Mouse (Mus musculus) small intestine, adult 10 weeks (tissue): ENCODE data around the gene Hnrnph3. TPM values are rescaled to one million over a fixed set of nuclear protein-coding genes. Genes with fewer than 3 reads are reported as not detected.

Source experiments
- polyA plus RNA-seq: library from polyadenylated mRNA; stranded (reverse); fragments of 350-450 nt; fragmentation: Illumina TruSeq; extraction: RNeasy Lipid Tissue Mini Kit (QIAGEN cat#74804); gene quantifications from one replicate; pipeline ENCODE4 v1.2.3, GENCODE M21; 2014; ENCODE audit warnings: low replicate concordance

Gene Hnrnph3
- 86.6 TPM for polyA plus RNA-seq

GRCm38 (mm10) chr10:63023749-63024579 is at the start of gene Hnrnph3, which contains the start of gene Pbld2:
Gene Hnrnph3, minus strand, starts transcription at chr10:63024217.
Gene Pbld2, plus strand, starts transcription at chr10:63024315.

DNA sequence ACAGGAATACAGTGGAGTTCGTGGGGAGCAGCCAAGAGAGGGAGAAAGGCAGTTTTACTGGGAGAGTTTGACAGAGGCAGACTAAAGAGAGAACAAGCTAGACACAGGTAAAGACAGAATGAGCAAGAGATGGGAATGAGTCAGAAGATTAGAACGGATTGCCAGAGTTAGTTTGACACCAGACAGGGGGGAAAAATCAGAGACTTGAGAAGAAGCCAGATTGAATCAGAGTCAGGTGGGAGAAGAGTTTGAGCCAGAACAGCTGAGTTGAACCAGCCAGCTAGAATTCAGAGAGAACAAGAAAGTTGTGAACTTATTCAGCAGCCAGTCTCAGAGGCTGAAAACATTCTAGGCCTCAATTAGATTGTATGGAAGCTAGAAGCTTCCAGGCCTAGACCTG is 35.8 kb upstream of the Hnrnph3 start, which contains the start of gene Pbld1:
TSS of gene Pbld1 (plus strand) at position 301 of the 400 bp plus-strand sequence.

GRCm38 (mm10) chr10:62980039-62980954 is 43.7 kb downstream of the Hnrnph3 start, which contains the start of gene Rufy2:
Gene Rufy2, plus strand, starts transcription at chr10:62980223.

Other genes starting within 250 kb of the Hnrnph3 start
- 192 TPM for gene Ccar1, start 231.9 kb downstream of the Hnrnph3 start, polyA plus RNA-seq
- gene Tet1, start 115.2 kb downstream of the Hnrnph3 start, polyA plus RNA-seq = 0.82 TPM
- gene Slc25a16, start 103.6 kb downstream of the Hnrnph3 start, polyA plus RNA-seq = 39.1 TPM
- gene Dna2, start 77.2 kb downstream of the Hnrnph3 start, polyA plus RNA-seq = 19.3 TPM
- 19.3 TPM for gene Rufy2, start 44.0 kb downstream of the Hnrnph3 start, polyA plus RNA-seq
- gene Pbld2, start 98 bp upstream of the Hnrnph3 start, polyA plus RNA-seq = 141 TPM
- 13.6 TPM for gene Pbld1, start 35.9 kb upstream of the Hnrnph3 start, polyA plus RNA-seq
- 0.33 TPM for gene Atoh7, start 75.4 kb upstream of the Hnrnph3 start, polyA plus RNA-seq
- not detected for gene Mypn, start 179.7 kb upstream of the Hnrnph3 start, polyA plus RNA-seq
- gene Herc4, start 219.6 kb upstream of the Hnrnph3 start, polyA plus RNA-seq = 232 TPM